Mouse (Mus musculus): ENCODE results near the gene Mfsd2b. TPM values are rescaled to one million over a fixed set of nuclear protein-coding genes. Genes with fewer than 3 reads are reported as not detected.

The Mfsd2b gene
- 0.07 TPM for polyA plus RNA-seq (2012; fragmentation: generic; extraction: Trizol)

DNA sequence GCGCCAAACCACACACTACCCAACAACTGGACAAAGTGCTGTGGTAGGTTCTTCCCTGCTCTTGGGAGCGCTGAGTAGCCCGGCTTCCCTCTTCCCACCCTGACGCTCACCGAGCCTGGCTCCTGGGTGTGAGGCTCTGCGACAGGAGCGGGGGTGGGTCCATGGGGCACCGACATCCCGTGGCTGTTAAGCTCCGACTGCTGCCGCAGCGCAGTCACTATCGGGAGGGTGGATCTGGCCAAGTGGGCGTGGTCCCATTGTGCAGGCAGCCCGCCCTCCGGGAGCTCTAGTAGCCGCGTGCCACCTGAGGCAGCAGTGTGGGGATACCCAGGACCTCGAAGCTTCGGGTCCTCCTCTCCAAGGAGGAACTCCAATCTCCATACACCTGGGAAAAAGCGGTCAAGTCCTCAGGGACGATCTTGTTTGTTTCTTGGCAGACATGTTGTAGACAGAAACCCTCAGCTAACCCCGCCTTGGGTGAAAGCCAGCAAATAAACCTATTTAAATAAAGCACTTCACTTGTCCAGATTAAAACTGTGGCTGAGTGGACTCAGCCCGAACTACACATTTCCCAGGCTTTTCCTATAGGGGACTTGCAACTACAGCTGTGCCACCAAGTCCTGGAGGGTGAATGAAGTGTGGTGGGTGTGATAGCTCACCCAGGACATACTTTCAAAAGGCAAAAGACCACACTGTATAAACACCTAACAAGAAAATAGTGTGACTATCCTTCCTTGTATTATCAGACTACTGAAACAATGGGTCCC lies at the start of gene Mfsd2b:
TSS of gene Mfsd2b (minus strand) at position 199 of the 767 bp plus-strand sequence.
- H3K4me3 ChIP-seq = no peak within 1 kb of the TSS
- no peaks in the 10 kb centered on the region for H3K79me2 ChIP-seq (ENCODE audit: control insufficient read depth, insufficient read depth)
- no peaks in the 10 kb centered on the region for H3K27me3 ChIP-seq (ENCODE audit: control insufficient read depth, insufficient read depth, insufficient read length)
- H3ac ChIP-seq (ENCODE audit: control insufficient read depth, insufficient read length) = no peak within 1 kb of the TSS
- peak within 1 kb of the TSS; percentile 74 for H3K4me2 ChIP-seq (ENCODE audit: low read depth)
- no peaks in the 10 kb centered on the region for H3K36me3 ChIP-seq (ENCODE audit: control insufficient read depth, insufficient read depth)
- TF ChIP-seq SRF (IDR thresholded peaks at IDR 0.05; ENCODE audit: control insufficient read depth, insufficient read length, low read depth) = no peak
- no peak for TF ChIP-seq TCF3 (IDR thresholded peaks at IDR 0.05; ENCODE audit: insufficient read length, low read depth)
- no peak for TF ChIP-seq POLR2A (IDR thresholded peaks at IDR 0.05; ENCODE audit: insufficient read length, low read depth)
- TF ChIP-seq CEBPB (IDR thresholded peaks at IDR 0.05; ENCODE audit: insufficient read depth, poor library complexity, severe bottlenecking) = no peak
- no peak for TF ChIP-seq E2F4 (IDR thresholded peaks at IDR 0.05; ENCODE audit: insufficient read depth)
- TF ChIP-seq MYOD1 (IDR thresholded peaks at IDR 0.05; ENCODE audit: control insufficient read depth in 1 of 3, insufficient read length in 2 of 3, low read depth in 2 of 3) = no peak
- TF ChIP-seq USF1 (IDR thresholded peaks at IDR 0.05; ENCODE audit: low read depth) = no peak
- TF ChIP-seq MYOG (IDR thresholded peaks at IDR 0.05; ENCODE audit: control insufficient read depth in 1 of 3, insufficient read depth in 1 of 3, insufficient read length in 2 of 3, low read depth in 2 of 3) = no peak
- no peak for TF ChIP-seq POLR2AphosphoS2 (IDR thresholded peaks at IDR 0.05; ENCODE audit: insufficient read length, low read depth)
- no peak for TF ChIP-seq TCF12 (IDR thresholded peaks at IDR 0.05; ENCODE audit: insufficient read depth, poor library complexity, severe bottlenecking)
- TF ChIP-seq REST (IDR thresholded peaks at IDR 0.05; ENCODE audit: insufficient read depth, insufficient read length) = no peak
- TF ChIP-seq MAX (IDR thresholded peaks at IDR 0.05; ENCODE audit: low read depth) = no peak

GRCm38 (mm10) chr12:4917805-4918591 lies 43.8 kb upstream of the Mfsd2b start:
- no peaks in the 10 kb centered on the region for H3K27me3 ChIP-seq (ENCODE audit: control insufficient read depth, insufficient read depth, insufficient read length)
- peak overlapping the region; percentile 43 for H3K4me3 ChIP-seq
- no peak for TF ChIP-seq USF1 (IDR thresholded peaks at IDR 0.05; ENCODE audit: low read depth)
- TF ChIP-seq POLR2AphosphoS2 (IDR thresholded peaks at IDR 0.05; ENCODE audit: insufficient read length, low read depth) = no peak
- TF ChIP-seq MYOG (IDR thresholded peaks at IDR 0.05; ENCODE audit: control insufficient read depth in 1 of 3, insufficient read depth in 1 of 3, insufficient read length in 2 of 3, low read depth in 2 of 3) = no peak
- TF ChIP-seq TCF3 (IDR thresholded peaks at IDR 0.05; ENCODE audit: insufficient read length, low read depth) = no peak
- TF ChIP-seq TCF12 (IDR thresholded peaks at IDR 0.05; ENCODE audit: insufficient read depth, poor library complexity, severe bottlenecking) = no peak
- TF ChIP-seq MAX (IDR thresholded peaks at IDR 0.05; ENCODE audit: low read depth) = no peak
- no peak for TF ChIP-seq E2F4 (IDR thresholded peaks at IDR 0.05; ENCODE audit: insufficient read depth)
- no peak for TF ChIP-seq CEBPB (IDR thresholded peaks at IDR 0.05; ENCODE audit: insufficient read depth, poor library complexity, severe bottlenecking)
- TF ChIP-seq MYOD1 (IDR thresholded peaks at IDR 0.05; ENCODE audit: control insufficient read depth in 1 of 3, insufficient read length in 2 of 3, low read depth in 2 of 3) = no peak
- TF ChIP-seq POLR2A (IDR thresholded peaks at IDR 0.05; ENCODE audit: insufficient read length, low read depth) = no peak
- no peak for TF ChIP-seq REST (IDR thresholded peaks at IDR 0.05; ENCODE audit: insufficient read depth, insufficient read length)
- no peak for TF ChIP-seq SRF (IDR thresholded peaks at IDR 0.05; ENCODE audit: control insufficient read depth, insufficient read length, low read depth)
- no peaks in the 10 kb centered on the region for H3K36me3 ChIP-seq (ENCODE audit: control insufficient read depth, insufficient read depth)
- peak overlapping the region; percentile 63 for H3K4me2 ChIP-seq (ENCODE audit: low read depth)
- H3ac ChIP-seq (ENCODE audit: control insufficient read depth, insufficient read length) = peak overlapping the region; percentile 98
- peaks cover 50% of the 10 kb centered on the region for H3K79me2 ChIP-seq (ENCODE audit: control insufficient read depth, insufficient read depth)

DNA sequence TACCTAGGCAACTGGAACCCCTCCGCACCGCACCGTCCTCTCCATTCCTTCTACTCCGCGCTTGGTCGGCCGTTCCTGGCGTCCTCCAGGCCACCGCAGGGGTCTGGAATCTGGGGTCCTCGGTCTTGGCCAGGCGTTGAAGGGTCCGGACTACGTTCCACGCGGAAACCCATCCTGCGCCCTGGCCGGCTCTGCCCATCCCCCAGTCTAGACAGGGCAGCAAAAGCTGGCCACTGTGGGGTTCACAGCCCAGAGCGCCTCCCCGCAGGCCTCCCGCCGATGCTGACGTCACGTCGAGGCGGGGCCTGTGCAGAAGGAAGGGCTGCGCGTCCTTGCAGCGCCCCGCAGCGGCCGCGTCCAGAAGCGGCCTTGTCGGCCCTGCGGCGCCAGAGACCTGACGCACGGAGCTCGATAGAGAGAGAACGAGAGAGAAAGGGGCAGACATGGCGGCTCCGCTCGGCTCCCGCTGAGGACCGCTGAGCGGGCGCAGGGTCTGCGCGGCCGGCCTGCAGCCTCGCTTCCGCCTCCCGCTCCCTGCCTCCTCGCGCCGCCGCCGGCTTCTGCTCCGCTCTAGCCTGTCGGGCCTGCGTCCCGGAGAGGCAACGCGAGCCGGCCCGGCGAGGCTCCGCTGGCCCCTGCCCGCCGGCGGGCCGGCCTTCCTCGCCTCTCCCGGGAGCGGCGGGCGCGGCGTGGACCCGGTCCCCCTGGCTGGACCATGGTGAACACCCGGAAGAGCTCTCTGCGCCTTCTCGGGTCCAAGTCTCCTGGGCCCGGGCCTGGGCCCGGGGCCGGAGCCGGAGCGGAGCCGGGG lies 43.0 kb upstream of the Mfsd2b start, which contains the start of gene Atad2b:
TSS of gene Atad2b (plus strand) at position 360 of the 811 bp plus-strand sequence.
- H3K36me3 ChIP-seq (ENCODE audit: control insufficient read depth, insufficient read depth) = no peaks in the 10 kb centered on the region
- peak within 1 kb of the TSS; percentile 43 for H3K4me3 ChIP-seq
- peaks cover 42% of the 10 kb centered on the region for H3K79me2 ChIP-seq (ENCODE audit: control insufficient read depth, insufficient read depth)
- TF ChIP-seq CEBPB (IDR thresholded peaks at IDR 0.05; ENCODE audit: insufficient read depth, poor library complexity, severe bottlenecking) = no peak
- TF ChIP-seq SRF (IDR thresholded peaks at IDR 0.05; ENCODE audit: control insufficient read depth, insufficient read length, low read depth) = no peak
- peak; percentile 86 for TF ChIP-seq POLR2A (IDR thresholded peaks at IDR 0.05; ENCODE audit: insufficient read length, low read depth)
- TF ChIP-seq REST (IDR thresholded peaks at IDR 0.05; ENCODE audit: insufficient read depth, insufficient read length) = no peak
- no peak for TF ChIP-seq POLR2AphosphoS2 (IDR thresholded peaks at IDR 0.05; ENCODE audit: insufficient read length, low read depth)
- peak in 1 of 3 experiments; percentile 45 for TF ChIP-seq MYOG (IDR thresholded peaks at IDR 0.05; ENCODE audit: control insufficient read depth in 1 of 3, insufficient read depth in 1 of 3, insufficient read length in 2 of 3, low read depth in 2 of 3)
- no peak for TF ChIP-seq TCF12 (IDR thresholded peaks at IDR 0.05; ENCODE audit: insufficient read depth, poor library complexity, severe bottlenecking)
- no peak for TF ChIP-seq USF1 (IDR thresholded peaks at IDR 0.05; ENCODE audit: low read depth)
- no peak for TF ChIP-seq TCF3 (IDR thresholded peaks at IDR 0.05; ENCODE audit: insufficient read length, low read depth)
- peak; percentile 4 for TF ChIP-seq E2F4 (IDR thresholded peaks at IDR 0.05; ENCODE audit: insufficient read depth)
- TF ChIP-seq MYOD1 (IDR thresholded peaks at IDR 0.05; ENCODE audit: control insufficient read depth in 1 of 3, insufficient read length in 2 of 3, low read depth in 2 of 3) = peak in 2 of 3 experiments; percentile 2 to 37
- no peak for TF ChIP-seq MAX (IDR thresholded peaks at IDR 0.05; ENCODE audit: low read depth)
- no peaks in the 10 kb centered on the region for H3K27me3 ChIP-seq (ENCODE audit: control insufficient read depth, insufficient read depth, insufficient read length)
- peak within 1 kb of the TSS; percentile 98 for H3ac ChIP-seq (ENCODE audit: control insufficient read depth, insufficient read length)
- H3K4me2 ChIP-seq (ENCODE audit: low read depth) = peak within 1 kb of the TSS; percentile 78
